Mouse (Mus musculus) CD4-positive helper T cell, adult 2 months (primary cell): Measurements from ENCODE around the gene Chmp1a.
A peak's percentile ranks its signal among the peaks of the same experiment; 100 is the strongest.
"Not testable (repeated sequence)": the region's sequence is repeated elsewhere in the genome, so short reads cannot be mapped to it uniquely, and the experiment has no call there.

Experiments used
- DNase-seq: peaks from one replicate; pipeline ENCODE4 v3.0.0-alpha.2; 2012; ENCODE audit warnings: low read depth, missing footprints, low spot score

Gene Chmp1a

GRCm38 (mm10) chr8:123212321-123213117 is at the start of gene Chmp1a, which contains the start of gene Spata33:
TSS of gene Chmp1a (minus strand) at chr8:123212763.
TSS of gene Spata33 (plus strand) at chr8:123212832.
- peak; percentile 93 for DNase-seq

GRCm38 (mm10) chr8:123257593-123257992 is 45.0 kb upstream of the Chmp1a start:
- DNase-seq: not testable (repeated sequence)

GRCm38 (mm10) chr8:123257114-123257513 is 44.6 kb upstream of the Chmp1a start:
- no peak for DNase-seq

DNA sequence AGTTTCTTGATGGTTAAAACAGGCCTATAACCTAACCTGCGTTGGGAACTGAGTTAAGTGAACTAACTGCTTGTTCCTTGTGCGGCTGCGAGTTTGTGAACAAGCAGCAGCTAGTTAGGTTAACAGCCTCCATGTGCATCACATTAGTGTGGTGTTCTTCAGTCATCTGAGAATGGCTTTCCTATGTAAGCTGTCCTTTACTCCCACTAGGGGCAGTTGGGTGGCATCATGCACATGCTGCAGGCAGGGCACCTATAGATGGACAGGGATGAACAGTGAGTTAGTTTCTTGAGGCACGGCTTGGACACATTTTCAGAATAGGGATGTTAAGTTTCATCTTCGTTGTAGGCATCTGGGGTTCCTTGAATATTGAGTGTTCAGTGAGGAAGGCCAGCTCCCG is 42.6 kb upstream of the Chmp1a start:
- no peak for DNase-seq

GRCm38 (mm10) chr8:123254099-123254885 is 41.7 kb upstream of the Chmp1a start, which contains the start of the genes Zfp276 and Vps9d1:
TSS of gene Zfp276 (plus strand) at chr8:123254195.
TSS of gene Vps9d1 (minus strand) at chr8:123254348.
- DNase-seq: peak; percentile 90

GRCm38 (mm10) chr8:123253451-123254098 is 41.0 kb upstream of the Chmp1a start:
- no peak for DNase-seq

- DNase-seq: peak; percentile 23
Measured at GRCm38 (mm10) chr8:123252925-123253324, 40.4 kb upstream of the Chmp1a start.

DNA sequence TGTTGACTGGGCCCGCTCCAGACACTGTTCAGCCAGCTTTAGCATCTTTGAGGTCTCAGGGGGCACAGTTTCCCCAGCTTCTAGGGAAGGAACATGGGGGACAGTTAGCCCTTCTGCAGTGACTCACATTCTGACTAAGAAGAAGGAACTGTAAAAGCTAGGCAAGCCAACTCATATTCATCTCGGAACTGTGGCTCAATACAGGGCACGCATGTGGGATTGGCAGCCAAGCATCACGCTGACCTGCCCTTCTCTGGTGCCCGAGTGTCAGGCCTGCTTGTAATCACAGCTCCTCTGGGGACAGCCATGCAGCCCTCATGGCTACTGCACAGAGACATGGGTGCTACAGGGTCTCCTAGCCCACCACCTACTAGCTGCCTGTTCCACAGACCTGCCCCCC is 38.4 kb upstream of the Chmp1a start:
- no peak for DNase-seq

DNA sequence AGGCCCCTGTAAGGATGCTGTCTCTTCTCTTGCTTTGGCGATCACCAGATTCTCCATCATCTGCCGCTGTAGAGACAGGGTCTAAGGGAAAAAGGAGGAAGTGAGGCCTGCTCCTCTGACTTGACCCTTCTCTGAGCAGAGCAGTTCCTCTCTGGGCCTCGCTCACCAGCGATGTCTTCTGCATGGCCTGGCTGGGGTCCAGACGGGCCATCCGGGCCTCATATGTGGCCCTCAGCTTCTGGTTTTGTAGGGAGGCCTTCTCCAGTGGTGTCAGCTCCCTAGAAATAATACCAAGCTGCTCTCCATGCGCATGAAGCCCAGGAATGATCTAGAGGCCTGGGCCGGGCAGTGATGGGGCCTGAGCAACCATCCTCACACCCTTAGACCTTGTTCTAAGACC is 36.0 kb upstream of the Chmp1a start:
- no peak for DNase-seq

- no peak for DNase-seq
Measured at GRCm38 (mm10) chr8:123247748-123248147, 35.2 kb upstream of the Chmp1a start.

DNA sequence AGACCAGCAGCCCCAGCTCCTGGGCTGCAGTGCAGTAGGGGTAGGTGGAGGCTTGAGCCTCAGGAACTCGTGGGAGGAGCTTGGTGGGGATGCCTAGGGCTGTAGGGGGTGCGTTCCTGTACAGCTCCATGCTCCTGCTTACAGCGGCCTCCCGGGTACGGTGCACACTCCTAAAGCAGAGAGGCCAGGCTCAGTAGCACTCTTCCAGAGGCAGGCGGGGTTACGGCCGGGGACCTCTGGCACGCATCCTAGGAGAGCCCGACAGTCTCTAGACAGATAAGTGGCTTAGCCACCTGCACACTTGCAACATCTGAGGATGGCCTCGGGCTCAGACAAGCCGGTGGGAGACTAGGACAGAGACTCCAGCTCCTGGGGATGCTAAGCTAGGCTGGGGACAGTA is 33.0 kb upstream of the Chmp1a start:
- DNase-seq: no peak

- no peak for DNase-seq
Measured at GRCm38 (mm10) chr8:123244382-123244781, 31.8 kb upstream of the Chmp1a start.

GRCm38 (mm10) chr8:123243053-123243452 is 30.5 kb upstream of the Chmp1a start:
- no peak for DNase-seq

GRCm38 (mm10) chr8:123242107-123242923 is 29.8 kb upstream of the Chmp1a start:
- no peak for DNase-seq

- no peak for DNase-seq
Measured at GRCm38 (mm10) chr8:123239398-123239797, 26.8 kb upstream of the Chmp1a start.

- DNase-seq: peak; percentile 95
Measured at GRCm38 (mm10) chr8:123235520-123236497, 23.2 kb upstream of the Chmp1a start, which contains the start of gene Spata2l. TSS of gene Spata2l (minus strand) at chr8:123236233.

DNA sequence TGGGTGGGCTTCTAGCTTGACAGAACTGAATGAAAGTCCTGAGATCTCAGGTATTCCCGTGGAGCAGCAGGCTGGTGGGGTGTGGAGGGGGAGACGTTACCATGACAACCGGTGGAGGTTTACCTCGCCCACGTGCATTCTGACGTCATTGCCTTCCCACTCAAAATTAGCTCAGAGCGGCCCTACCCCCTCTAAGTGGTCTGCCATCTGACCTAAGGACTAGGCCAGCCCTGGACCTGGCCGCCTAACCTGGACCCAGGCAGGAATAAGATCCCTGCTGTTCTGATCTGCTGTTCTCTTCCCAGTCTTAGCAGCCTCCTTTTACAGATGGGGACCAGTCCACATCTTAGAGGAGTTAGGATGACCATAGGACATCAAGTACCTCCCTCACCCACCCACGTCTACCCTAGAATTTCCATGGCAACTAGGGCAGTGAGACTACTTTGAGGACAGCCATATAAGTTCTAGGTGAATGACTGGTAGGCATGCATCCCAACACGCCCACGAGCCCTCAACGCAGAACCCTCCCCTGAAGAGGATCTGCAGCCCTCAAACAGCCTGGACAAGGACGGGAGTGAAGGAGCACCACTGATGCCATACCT is 22.5 kb upstream of the Chmp1a start:
- peak; percentile 44 for DNase-seq

DNA sequence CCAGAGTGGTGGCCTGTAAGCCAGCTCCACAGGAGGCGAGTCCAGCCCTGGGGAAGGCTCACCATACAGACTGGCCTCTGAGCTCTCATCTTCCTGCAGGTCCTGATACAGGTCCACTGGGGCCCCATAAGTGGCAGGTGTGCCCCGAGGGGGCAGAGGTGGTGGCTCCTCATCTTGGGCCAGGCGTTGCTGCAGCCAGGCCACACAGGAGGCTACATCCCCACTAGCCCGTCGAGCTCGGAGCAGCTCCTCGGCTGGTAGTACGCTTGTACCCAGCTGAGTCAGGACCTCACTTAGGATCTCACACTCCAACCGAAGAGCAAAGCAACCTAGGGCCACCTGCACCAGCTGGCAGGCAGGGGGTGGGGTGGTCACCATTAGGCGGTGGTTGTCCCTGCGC is 21.2 kb upstream of the Chmp1a start:
- DNase-seq: no peak

DNA sequence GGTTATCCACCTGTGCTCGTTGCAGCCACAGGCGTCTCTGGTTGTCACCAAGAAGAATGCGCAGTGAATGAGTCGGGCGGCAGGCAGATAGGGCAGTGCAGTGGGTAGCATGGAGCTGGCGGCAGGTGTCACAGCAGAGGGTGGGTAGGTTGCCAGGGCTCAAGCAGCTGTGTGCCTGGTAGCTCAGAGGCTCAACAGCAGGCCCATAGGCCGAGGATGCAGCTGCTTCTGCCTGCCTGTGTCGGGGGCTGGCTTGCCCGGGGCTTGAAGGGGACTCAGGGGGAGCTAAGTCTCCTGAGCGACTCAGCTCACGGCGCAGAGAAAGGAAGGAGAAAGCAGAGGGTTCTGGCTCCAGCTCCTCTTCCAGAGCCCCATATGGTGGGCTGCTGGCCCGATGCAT is 20.7 kb upstream of the Chmp1a start:
- no peak for DNase-seq
